Mouse (Mus musculus): ENCODE data around the gene Bag1. TPM values are rescaled to one million over a fixed set of nuclear protein-coding genes. Genes with fewer than 3 reads are reported as not detected.

Gene Bag1
- polyA plus RNA-seq, 1 experiment from 2014 or later: 233 TPM

GRCm38 (mm10) chr4:40971744-40972143 is 23.6 kb upstream of the Bag1 start:
- Histone ChIP-seq H3K27ac (ENCODE audit: low read depth, low read length) (no peak overlapping the region), H3K9me3 (ENCODE audit: control insufficient read depth, low read length) (no peaks in the 10 kb centered on the region), H3K4me1 (ENCODE audit: control insufficient read depth, insufficient read depth, low read length) (peaks cover 5% of the 10 kb centered on the region)

DNA sequence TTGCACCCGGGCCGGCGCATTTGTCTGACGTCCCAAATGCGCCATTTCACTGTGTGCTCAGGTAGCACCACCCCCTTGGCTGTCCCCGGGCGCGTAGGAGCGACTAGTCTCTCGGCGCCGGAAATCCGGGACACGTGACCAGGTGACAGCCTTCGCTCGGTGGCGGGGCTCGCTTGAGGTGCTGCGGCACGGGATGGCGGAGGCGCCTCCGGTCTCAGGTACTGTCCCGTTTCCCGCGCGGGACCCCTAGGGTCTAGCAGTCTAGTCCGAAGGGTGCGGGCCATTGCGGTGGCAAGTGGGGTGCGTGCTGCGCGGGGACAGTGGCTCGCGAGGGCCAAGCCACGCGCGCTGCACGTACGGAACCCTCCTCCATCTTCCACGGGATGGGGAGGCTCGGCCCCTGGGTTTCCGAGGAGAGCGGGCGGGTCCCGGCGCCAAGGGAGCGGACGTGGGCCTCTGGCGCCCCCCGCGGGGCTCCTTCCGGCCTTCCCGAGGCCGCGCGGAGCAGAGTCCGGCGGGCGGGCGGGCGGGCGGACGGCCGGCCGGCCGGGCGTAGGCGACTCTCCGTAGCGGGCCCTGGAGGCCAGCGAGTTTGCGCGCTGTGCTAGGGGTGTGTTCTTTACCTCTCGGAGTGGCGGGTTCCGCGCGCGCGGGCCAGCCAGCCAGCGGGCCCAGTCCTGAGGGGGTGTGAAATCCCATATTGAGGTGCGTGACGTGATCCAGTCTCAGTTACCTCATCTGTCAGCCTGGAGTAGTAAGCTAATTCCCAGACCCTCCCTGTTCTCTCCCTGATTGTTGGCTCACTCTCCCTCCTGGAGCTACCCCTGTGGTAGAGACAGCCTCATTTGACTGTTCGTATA is 23.0 kb upstream of the Bag1 start, which contains the start of gene Nfx1:
TSS of gene Nfx1 (plus strand) at position 65 of the 860 bp plus-strand sequence.
- H3K4me1 ChIP-seq (ENCODE audit: control insufficient read depth, insufficient read depth, low read length): peaks cover 5% of the 10 kb centered on the region
- peak within 1 kb of the TSS; percentile 83 for H3K4me2 ChIP-seq
- peak within 1 kb of the TSS; percentile 85 for H3K9ac ChIP-seq (ENCODE audit: low read length)
- H3K4me3 ChIP-seq (ENCODE audit: low read depth, low read length): peak within 1 kb of the TSS; percentile 93
- H3K27me3 ChIP-seq (ENCODE audit: control insufficient read depth, insufficient read depth, low read length): no peaks in the 10 kb centered on the region
- WGBS: under 1% methylated on average over 63 of the region's 85 CpGs
- no peaks in the 10 kb centered on the region for H3K9me3 ChIP-seq (ENCODE audit: control insufficient read depth, low read length)
- H3K27ac ChIP-seq (ENCODE audit: low read depth, low read length): peak within 1 kb of the TSS; percentile 71
- ATAC-seq (ENCODE audit: low FRiP score) (peak; percentile 97), DNase-seq (ENCODE audit: low spot score, missing footprints) (peak; percentile 99)
- no peaks in the 10 kb centered on the region for H3K36me3 ChIP-seq (ENCODE audit: control insufficient read depth, insufficient read depth, low read length)

More at GRCm38 (mm10) chr4:40971744-40972143, 23.6 kb upstream of the Bag1 start:
- WGBS: 27% methylated on average over 13 of the region's 13 CpGs
- DNase-seq (ENCODE audit: low spot score, missing footprints): peak; percentile 89
- H3K4me2 ChIP-seq: peak overlapping the region; percentile 83
- 0 out of 2 replicates have a peak, but pooled peaks cover 2% of the 10 kb centered on the region for H3K36me3 ChIP-seq (ENCODE audit: control insufficient read depth, insufficient read depth, low read length)
- H3K9ac ChIP-seq (ENCODE audit: low read length): peak overlapping the region; percentile 85; the same call in 1 of the 2 replicates
- no peak for ATAC-seq (ENCODE audit: low FRiP score)
- no peaks in the 10 kb centered on the region for H3K27me3 ChIP-seq (ENCODE audit: control insufficient read depth, insufficient read depth, low read length)
- H3K4me3 ChIP-seq (ENCODE audit: low read depth, low read length): peak overlapping the region; percentile 93

GRCm38 (mm10) chr4:40970592-40970841 is 22.4 kb upstream of the Bag1 start:
- no peak; the same call in 1 of the 2 replicates for ATAC-seq (ENCODE audit: low FRiP score)
- H3K4me3 ChIP-seq (ENCODE audit: low read depth, low read length): peak overlapping the region; percentile 93
- DNase-seq (ENCODE audit: low spot score, missing footprints): no peak
- 0% methylated on average over 16 of the region's 16 CpGs for WGBS
- no peaks in the 10 kb centered on the region for H3K27me3 ChIP-seq (ENCODE audit: control insufficient read depth, insufficient read depth, low read length)
- H3K27ac ChIP-seq (ENCODE audit: low read depth, low read length): peak overlapping the region; percentile 71
- peaks cover 5% of the 10 kb centered on the region for H3K4me1 ChIP-seq (ENCODE audit: control insufficient read depth, insufficient read depth, low read length)
- peak overlapping the region; percentile 85 for H3K9ac ChIP-seq (ENCODE audit: low read length)
- H3K4me2 ChIP-seq: peak overlapping the region; percentile 83
- no peaks in the 10 kb centered on the region for H3K9me3 ChIP-seq (ENCODE audit: control insufficient read depth, low read length)
- H3K36me3 ChIP-seq (ENCODE audit: control insufficient read depth, insufficient read depth, low read length): no peaks in the 10 kb centered on the region

DNA sequence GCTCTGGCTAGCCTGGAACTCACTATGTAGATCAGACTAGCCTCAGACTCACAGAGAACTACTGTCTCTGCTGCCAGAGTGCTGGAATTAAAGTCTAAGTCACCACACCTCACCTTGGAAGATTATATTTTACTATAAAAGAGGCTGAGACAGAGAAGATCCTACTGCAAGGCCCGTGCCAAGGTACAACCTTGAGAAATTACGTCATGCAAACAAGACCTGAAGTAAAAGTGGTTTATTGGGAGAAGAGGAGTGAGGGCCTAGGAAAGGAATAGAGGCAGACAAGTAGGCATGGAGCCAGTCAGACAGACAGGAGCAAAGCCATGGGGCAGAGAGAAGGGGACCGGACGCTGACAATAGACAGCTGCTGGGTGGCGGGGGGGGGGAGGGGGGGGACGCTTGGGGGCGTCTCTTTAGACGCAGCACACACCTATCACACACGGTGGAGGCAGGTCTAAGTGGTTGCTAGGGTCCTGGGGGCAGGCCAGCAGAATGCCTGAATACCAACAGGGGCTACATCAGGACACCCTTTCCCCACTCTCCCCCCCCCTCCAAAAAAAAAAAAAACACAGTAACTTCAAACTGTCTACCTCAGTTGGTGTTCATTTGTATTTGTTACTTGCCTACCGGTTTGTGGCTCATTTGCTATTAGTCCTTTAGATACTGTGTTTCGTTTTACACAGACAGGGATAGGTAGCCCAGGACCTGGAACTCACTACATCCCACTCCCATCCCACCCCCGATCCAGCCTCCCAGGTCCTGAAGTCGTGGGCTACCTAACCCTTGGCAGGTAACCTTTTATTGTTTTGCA is 21.9 kb upstream of the Bag1 start:
- ATAC-seq (ENCODE audit: low FRiP score): peak; percentile 54
- H3K4me3 ChIP-seq (ENCODE audit: low read depth, low read length): peak overlapping the region; percentile 93
- no peaks in the 10 kb centered on the region for H3K36me3 ChIP-seq (ENCODE audit: control insufficient read depth, insufficient read depth, low read length)
- no peaks in the 10 kb centered on the region for H3K27me3 ChIP-seq (ENCODE audit: control insufficient read depth, insufficient read depth, low read length)
- 16% methylated on average over 8 of the region's 13 CpGs for WGBS
- peak overlapping the region; percentile 71 for H3K27ac ChIP-seq (ENCODE audit: low read depth, low read length)
- peaks cover 5% of the 10 kb centered on the region for H3K4me1 ChIP-seq (ENCODE audit: control insufficient read depth, insufficient read depth, low read length)
- H3K9me3 ChIP-seq (ENCODE audit: control insufficient read depth, low read length): no peaks in the 10 kb centered on the region
- H3K4me2 ChIP-seq: peak overlapping the region; percentile 83
- no peak for DNase-seq (ENCODE audit: low spot score, missing footprints)
- H3K9ac ChIP-seq (ENCODE audit: low read length): peak overlapping the region; percentile 85

GRCm38 (mm10) chr4:40969161-40969560 is 21.1 kb upstream of the Bag1 start:
- DNase-seq (ENCODE audit: low spot score, missing footprints) (no peak), ATAC-seq (ENCODE audit: low FRiP score) (no peak)
- H3K9ac ChIP-seq (ENCODE audit: low read length): no peak overlapping the region
- H3K27ac ChIP-seq (ENCODE audit: low read depth, low read length): no peak overlapping the region
- H3K4me2 ChIP-seq: no peak overlapping the region
- no peaks in the 10 kb centered on the region for H3K36me3 ChIP-seq (ENCODE audit: control insufficient read depth, insufficient read depth, low read length)
- H3K4me1 ChIP-seq (ENCODE audit: control insufficient read depth, insufficient read depth, low read length): peaks cover 5% of the 10 kb centered on the region
- no peaks in the 10 kb centered on the region for H3K27me3 ChIP-seq (ENCODE audit: control insufficient read depth, insufficient read depth, low read length)
- 81% methylated on average over 4 of the region's 4 CpGs for WGBS
- H3K4me3 ChIP-seq (ENCODE audit: low read depth, low read length): no peak overlapping the region
- no peaks in the 10 kb centered on the region for H3K9me3 ChIP-seq (ENCODE audit: control insufficient read depth, low read length)

DNA sequence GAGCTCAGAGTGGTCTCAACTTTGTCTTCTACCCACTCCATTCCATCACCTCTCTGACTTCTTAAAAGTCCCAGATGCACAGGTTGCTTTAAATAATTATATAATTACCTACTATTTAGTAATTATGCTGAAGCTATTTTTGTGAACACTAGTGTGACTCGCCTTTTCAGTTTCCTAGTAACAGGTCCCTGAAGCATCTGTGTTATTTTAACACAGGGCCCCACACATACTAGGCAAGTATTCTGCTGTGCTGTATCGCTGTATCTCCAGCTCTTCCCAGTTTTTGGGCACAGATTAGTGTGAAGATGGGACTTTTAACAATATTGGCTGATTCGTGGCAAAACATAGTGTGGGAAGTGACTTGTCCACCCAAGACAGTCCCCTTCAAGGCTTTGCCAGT is 15.4 kb upstream of the Bag1 start:
- Histone ChIP-seq H3K4me3 (ENCODE audit: low read depth, low read length) (no peak overlapping the region), H3K27me3 (ENCODE audit: control insufficient read depth, insufficient read depth, low read length) (no peaks in the 10 kb centered on the region), H3K27ac (ENCODE audit: low read depth, low read length) (no peak overlapping the region), H3K36me3 (ENCODE audit: control insufficient read depth, insufficient read depth, low read length) (peaks cover 9% of the 10 kb centered on the region; the same call in 1 of the 2 replicates), H3K4me2 (no peak overlapping the region), H3K4me1 (ENCODE audit: control insufficient read depth, insufficient read depth, low read length) (no peaks in the 10 kb centered on the region), H3K9ac (ENCODE audit: low read length) (no peak overlapping the region), H3K9me3 (ENCODE audit: control insufficient read depth, low read length) (no peaks in the 10 kb centered on the region)
- 88% methylated on average over 3 of the region's 3 CpGs for WGBS
- DNase-seq (ENCODE audit: low spot score, missing footprints): no peak
- ATAC-seq (ENCODE audit: low FRiP score): no peak

DNA sequence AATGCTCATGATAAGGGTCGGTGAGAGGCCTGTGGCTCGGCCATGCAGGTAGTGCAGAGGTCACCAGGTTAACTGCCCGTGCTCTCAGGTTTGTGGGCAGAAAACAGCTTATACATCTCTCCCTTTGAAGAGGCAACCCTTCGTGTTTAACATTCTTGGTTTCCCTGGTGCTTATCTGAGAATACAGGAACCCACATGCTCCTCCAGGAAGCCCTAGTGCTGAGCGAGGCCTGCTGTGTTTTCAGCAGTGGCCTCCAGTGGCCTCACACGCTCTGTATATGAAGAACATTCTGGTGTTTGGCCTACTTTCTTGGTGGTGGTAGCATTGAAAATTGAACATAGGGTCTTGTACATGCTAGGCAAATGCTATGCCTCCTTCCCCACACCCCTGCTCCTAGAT is 7.8 kb upstream of the Bag1 start:
- ATAC-seq (ENCODE audit: low FRiP score) (no peak), DNase-seq (ENCODE audit: low spot score, missing footprints) (no peak)
- 89% methylated on average over 6 of the region's 6 CpGs for WGBS
- Histone ChIP-seq H3K9me3 (ENCODE audit: control insufficient read depth, low read length) (no peaks in the 10 kb centered on the region), H3K4me3 (ENCODE audit: low read depth, low read length) (no peak overlapping the region), H3K36me3 (ENCODE audit: control insufficient read depth, insufficient read depth, low read length) (peaks cover 23% of the 10 kb centered on the region), H3K4me2 (no peak overlapping the region), H3K27me3 (ENCODE audit: control insufficient read depth, insufficient read depth, low read length) (no peaks in the 10 kb centered on the region), H3K4me1 (ENCODE audit: control insufficient read depth, insufficient read depth, low read length) (no peaks in the 10 kb centered on the region), H3K9ac (ENCODE audit: low read length) (no peak overlapping the region), H3K27ac (ENCODE audit: low read depth, low read length) (no peak overlapping the region)

GRCm38 (mm10) chr4:40953521-40953920 is 5.4 kb upstream of the Bag1 start:
- H3K36me3 ChIP-seq (ENCODE audit: control insufficient read depth, insufficient read depth, low read length): peaks cover 18% of the 10 kb centered on the region
- no peak overlapping the region for H3K4me3 ChIP-seq (ENCODE audit: low read depth, low read length)

More at GRCm38 (mm10) chr4:40953521-40953920, 5.4 kb upstream of the Bag1 start:
- H3K9me3 ChIP-seq (ENCODE audit: control insufficient read depth, low read length): no peaks in the 10 kb centered on the region
- H3K4me2 ChIP-seq: no peak overlapping the region
- H3K27ac ChIP-seq (ENCODE audit: low read depth, low read length): no peak overlapping the region
- DNase-seq (ENCODE audit: low spot score, missing footprints): no peak
- H3K4me1 ChIP-seq (ENCODE audit: control insufficient read depth, insufficient read depth, low read length): peaks cover 8% of the 10 kb centered on the region
- ATAC-seq (ENCODE audit: low FRiP score): no peak
- H3K27me3 ChIP-seq (ENCODE audit: control insufficient read depth, insufficient read depth, low read length): no peaks in the 10 kb centered on the region
- no peak overlapping the region for H3K9ac ChIP-seq (ENCODE audit: low read length)
- WGBS: 95% methylated on average over 1 of the region's 1 CpGs

Data from midbrain, embryonic 11.5 days (tissue).